Mouse (Mus musculus) macrophage (primary cell): ENCODE results near the gene Umad1. TPM values are rescaled to one million over a fixed set of nuclear protein-coding genes. Genes with fewer than 3 reads are reported as not detected.

Experiments
- H3K27ac ChIP-seq: fragments of 350-480 bp; formaldehyde crosslinking; 2 replicates; pipeline ENCODE4 v1.9.0; 2021
- H3K36me3 ChIP-seq: fragments of 350-480 bp; formaldehyde crosslinking; 2 replicates; pipeline ENCODE4 v1.9.0; 2021; ENCODE audit errors: inconsistent target
- H3K4me3 ChIP-seq: fragments of 350-480 bp; formaldehyde crosslinking; 2 replicates; pipeline ENCODE4 v1.9.0; 2021; ENCODE audit errors: inconsistent target
- H3K79me2 ChIP-seq: fragments of 350-480 bp; formaldehyde crosslinking; 2 replicates; pipeline ENCODE4 v1.9.0; 2021; ENCODE audit errors: inconsistent target
- WGBS: methylation state at CpG from one replicate; pipeline ENCODE4 v1.1.7; 2026; ENCODE audit warnings: inconsistent platforms; ENCODE audit not compliant: missing documents; 5-methylcytosine and 5-hydroxymethylcytosine counted together
- polyA plus RNA-seq: library from polyadenylated mRNA; stranded (reverse); fragments of 250-400 nt; gene quantifications from 3 replicates; pipeline ENCODE4 v1.2.4, GENCODE M21; 2018; ENCODE audit warnings: inconsistent platforms

Gene Umad1
- polyA plus RNA-seq, 1 experiment from 2014 or later = 11.1 TPM

DNA sequence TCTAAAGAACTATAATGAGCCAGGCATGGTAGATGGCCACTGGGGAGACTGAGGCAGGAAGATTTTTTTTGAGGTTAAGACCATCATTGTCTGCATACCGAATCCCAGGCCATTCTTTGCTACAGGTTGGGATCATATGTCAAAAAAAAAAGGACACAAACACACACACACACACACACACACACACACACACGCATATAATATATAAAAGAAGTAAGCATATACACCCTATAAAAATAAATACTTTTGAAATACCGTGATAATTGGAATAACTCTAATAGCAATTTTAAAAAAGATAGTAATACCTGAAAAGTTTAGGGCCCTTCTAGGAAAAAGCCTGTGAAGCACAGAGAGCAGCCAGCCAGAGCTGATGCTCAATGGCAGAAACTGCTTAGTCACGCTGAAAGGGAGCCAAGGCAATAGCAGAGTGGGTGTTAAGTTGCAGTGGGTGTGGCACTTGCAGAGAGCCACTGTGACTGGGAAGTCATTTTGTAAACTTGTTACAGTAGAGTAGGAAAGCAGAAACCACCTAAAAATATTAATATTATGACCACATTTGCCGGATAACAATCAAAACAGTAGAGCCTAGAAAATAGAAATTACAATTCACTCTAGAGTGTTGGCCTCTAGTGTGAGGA is 86.2 kb downstream of the Umad1 start:
- Histone ChIP-seq H3K4me3 (no peak overlapping the region), H3K36me3 (no peaks in the 10 kb centered on the region), H3K79me2 (no peaks in the 10 kb centered on the region), H3K27ac (no peak overlapping the region)
- WGBS = 56% methylated on average over 3 of the region's 5 CpGs

DNA sequence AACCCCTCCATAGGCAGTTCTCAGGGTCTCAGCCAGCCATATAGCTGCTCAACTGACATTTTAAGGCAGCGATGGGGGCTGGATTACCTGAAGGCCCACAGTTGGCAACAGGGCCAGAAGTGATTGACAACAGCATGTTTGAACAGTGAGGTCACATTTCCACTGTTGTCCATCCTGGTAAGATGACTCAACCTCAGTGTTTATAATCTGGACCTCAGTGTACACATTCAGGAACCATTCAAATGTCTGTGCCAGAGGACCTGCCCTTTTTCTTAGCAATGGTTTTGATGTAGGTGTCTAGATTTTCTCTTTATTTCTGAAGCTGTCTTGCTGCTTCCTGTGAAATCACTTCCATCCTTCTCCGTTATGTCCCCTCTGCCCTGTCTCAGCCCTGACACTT is 88.1 kb downstream of the Umad1 start:
- no peak overlapping the region for H3K27ac ChIP-seq
- H3K4me3 ChIP-seq = no peak overlapping the region
- 100% methylated on average over 2 of the region's 2 CpGs for WGBS
- no peaks in the 10 kb centered on the region for H3K79me2 ChIP-seq
- no peaks in the 10 kb centered on the region for H3K36me3 ChIP-seq

DNA sequence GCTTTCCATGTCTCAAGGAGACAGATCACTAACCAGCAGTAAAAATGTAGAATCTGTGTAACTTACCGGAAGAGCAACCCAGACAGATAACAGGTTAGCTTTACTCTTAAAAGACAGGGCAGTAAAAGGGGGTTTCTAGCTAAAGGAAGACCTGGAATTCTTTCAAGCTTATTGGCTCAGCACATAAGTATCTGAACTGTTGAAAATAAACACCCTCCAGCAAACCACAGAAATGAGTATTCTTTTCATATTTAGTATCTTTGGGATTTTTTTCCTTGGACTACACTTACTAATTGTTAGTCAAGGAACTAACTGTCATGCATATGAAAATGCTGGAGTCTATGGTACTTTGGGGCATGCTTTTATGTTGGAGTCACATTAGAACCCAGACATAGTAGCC is 89.3 kb downstream of the Umad1 start:
- no peaks in the 10 kb centered on the region for H3K79me2 ChIP-seq
- no peak overlapping the region for H3K4me3 ChIP-seq
- no peak overlapping the region for H3K27ac ChIP-seq
- H3K36me3 ChIP-seq = no peaks in the 10 kb centered on the region
- 100% methylated on average over 1 of the region's 1 CpGs for WGBS

DNA sequence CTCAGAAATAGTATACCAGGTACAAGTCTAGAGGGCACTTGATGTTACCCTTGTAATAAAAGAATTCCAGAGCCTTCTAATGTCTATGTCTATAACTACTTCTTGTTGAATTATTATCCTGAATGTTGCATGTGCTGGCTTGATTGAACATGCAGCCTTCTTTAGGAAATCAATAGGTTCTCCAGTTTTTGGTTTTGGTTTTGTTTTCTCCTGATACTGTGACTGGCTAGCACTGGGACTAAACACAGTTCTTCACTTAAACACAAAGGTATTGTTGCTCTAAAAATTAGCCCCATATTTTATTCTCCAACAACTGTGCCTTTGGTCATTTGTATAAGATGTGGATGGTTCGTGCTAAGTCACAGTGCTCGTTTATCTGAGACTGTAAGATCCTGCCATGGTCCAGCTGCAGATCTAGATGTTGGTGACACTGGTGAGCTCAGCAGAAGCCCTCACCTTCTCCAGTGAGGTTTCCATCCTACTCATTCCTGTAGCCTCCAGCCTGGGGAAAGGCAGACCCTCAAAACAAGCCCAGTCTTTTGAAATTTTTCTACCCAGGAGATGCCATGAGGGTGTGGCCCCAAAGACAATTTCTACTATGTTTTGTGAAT is 90.1 kb downstream of the Umad1 start:
- no peak overlapping the region for H3K4me3 ChIP-seq
- no peaks in the 10 kb centered on the region for H3K79me2 ChIP-seq
- H3K27ac ChIP-seq = no peak overlapping the region
- whole genome bisulfite sequencing = 64% methylated on average over 2 of the region's 2 CpGs
- H3K36me3 ChIP-seq = no peaks in the 10 kb centered on the region

DNA sequence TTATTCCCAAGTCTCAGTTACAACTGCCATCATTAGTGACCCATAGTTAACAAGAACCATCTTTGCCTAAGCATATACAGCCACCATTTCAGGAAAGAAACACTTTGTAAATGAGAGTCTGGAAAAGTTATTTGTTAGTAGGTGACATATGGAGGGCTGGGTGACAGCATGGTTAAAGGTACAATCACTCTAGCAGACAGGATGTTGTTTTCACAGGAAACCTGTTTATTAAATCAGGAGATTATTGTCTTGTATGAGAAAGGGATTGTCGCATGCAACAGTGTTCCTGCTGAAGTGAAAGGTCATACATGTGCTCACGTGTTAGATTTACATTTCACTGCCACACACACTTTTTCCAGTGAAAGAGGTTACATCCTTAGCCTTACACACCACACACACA is 92.4 kb downstream of the Umad1 start:
- WGBS = 90% methylated on average over 2 of the region's 2 CpGs
- no peak overlapping the region for H3K27ac ChIP-seq
- no peaks in the 10 kb centered on the region for H3K79me2 ChIP-seq

DNA sequence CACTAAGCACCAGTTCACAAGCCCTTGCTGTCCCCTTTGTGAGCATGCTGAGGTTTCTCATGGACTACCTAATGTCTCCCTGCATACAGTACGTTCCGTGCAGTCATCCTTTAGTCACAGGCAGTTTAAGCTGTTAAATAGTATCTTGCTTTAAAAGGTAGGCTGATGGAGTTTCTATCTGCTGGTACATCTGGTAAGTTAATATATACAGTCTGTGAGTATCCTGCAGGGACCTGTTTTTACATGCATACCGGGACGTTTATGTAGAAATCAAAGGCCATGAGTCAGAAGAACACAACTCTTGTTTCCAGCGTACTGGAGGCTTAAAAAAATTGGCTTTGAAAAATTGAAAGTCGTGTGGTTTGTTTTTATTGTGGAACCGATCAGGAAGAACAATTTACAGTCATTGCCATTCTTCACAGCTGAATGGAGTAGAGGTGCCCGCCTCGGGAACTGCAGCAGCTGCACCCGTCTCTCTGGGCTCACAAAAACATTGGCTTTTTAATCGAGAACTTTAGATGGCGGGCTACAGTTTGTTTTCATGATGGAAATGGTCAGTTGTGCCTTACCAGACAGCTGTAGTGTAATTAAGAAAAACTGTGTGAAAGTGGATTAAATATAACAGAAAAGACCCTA is 93.6 kb downstream of the Umad1 start:
- Histone ChIP-seq H3K4me3 (no peak overlapping the region), H3K36me3 (no peaks in the 10 kb centered on the region), H3K79me2 (no peaks in the 10 kb centered on the region), H3K27ac (no peak overlapping the region)
- 93% methylated on average over 12 of the region's 12 CpGs for WGBS

More for the DNA sequence above, 92.4 kb downstream of the Umad1 start:
- Histone ChIP-seq H3K4me3 (no peak overlapping the region), H3K36me3 (no peaks in the 10 kb centered on the region)

DNA sequence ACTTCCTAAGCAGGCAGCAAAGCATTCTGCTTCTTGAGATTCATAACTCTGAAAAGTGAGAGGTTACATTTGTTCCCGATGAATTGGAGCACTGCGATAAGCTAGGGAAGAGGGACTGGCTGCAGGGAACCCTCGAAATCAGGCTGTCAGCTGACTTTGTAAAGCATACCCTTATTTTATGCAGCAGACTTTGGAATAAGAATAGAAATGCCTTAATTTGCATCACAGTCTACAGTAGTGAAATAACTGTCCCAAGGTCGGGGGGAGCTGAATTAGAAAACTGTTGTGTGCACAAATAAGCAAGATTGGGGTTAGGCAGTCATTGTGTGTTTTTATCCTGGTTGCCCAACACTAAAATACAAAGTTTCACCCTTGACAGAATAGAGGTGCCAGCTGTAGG is 94.4 kb downstream of the Umad1 start:
- Histone ChIP-seq H3K36me3 (no peaks in the 10 kb centered on the region), H3K27ac (no peak overlapping the region), H3K4me3 (no peak overlapping the region), H3K79me2 (no peaks in the 10 kb centered on the region)
- 94% methylated on average over 4 of the region's 4 CpGs for WGBS

DNA sequence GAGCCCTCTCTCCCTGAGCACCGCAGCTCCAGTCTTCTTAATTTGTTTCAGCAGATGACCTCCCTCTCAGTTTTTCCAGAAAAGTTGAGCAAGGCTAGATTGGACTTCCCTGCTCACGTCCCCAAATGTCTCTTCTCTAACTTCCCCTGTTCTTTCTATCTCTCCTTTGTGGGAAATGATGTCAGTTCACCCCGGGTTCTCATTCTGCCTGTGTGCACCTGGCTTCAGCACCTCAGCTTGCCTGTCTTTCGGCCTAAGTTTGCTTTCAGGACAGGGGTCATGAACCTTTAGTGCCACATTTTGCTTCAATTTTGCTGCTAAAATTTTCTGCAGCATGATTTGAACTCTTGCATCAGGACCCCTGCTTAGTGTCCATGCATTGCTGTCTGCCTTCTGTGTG is 95.8 kb downstream of the Umad1 start:
- H3K27ac ChIP-seq = no peak overlapping the region
- WGBS = 84% methylated on average over 4 of the region's 4 CpGs
- H3K79me2 ChIP-seq = no peaks in the 10 kb centered on the region
- no peaks in the 10 kb centered on the region for H3K36me3 ChIP-seq
- H3K4me3 ChIP-seq = no peak overlapping the region

DNA sequence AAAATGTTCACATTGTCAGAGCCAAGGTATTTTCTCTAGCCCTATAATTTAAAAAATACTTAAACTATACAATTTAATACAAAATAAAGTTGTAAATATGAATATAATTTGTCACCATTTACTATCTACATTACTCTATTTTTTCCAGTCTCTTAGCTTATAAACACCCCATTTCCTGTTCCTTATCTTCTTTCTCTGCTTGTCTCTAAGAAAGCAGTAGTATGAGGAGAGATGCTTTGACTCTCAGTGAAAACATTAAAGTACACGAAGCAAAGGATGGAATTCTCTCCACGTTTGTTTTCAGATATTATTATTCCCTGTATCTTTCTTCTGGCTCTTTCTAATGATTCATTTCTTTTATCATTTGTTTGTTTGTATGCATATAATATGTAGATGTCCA is 99.1 kb downstream of the Umad1 start:
- 64% methylated on average over 2 of the region's 2 CpGs for WGBS
- Histone ChIP-seq H3K27ac (no peak overlapping the region), H3K79me2 (no peaks in the 10 kb centered on the region), H3K36me3 (no peaks in the 10 kb centered on the region), H3K4me3 (no peak overlapping the region)

DNA sequence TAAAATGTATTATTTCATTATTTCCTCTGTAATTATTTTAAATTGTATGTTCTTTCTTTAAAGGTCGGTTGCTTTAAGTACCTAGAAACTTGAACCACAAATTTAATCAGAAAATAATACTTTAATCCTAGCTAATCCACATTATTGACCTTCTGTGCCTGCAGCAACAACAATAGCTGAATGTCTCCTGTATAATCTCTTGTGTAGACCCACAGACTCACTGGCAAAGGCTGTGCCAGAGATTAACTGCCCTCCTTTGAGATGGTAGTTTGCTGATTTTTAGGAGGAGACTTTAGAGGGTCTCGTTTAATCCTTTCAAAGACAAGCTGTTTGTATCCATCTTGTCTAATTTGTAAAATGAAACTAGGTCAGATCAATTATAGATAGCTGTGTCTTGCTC is 99.7 kb downstream of the Umad1 start:
- H3K27ac ChIP-seq = no peak overlapping the region
- H3K36me3 ChIP-seq = no peaks in the 10 kb centered on the region
- WGBS = 100% methylated on average over 2 of the region's 2 CpGs
- H3K4me3 ChIP-seq = no peak overlapping the region
- no peaks in the 10 kb centered on the region for H3K79me2 ChIP-seq

DNA sequence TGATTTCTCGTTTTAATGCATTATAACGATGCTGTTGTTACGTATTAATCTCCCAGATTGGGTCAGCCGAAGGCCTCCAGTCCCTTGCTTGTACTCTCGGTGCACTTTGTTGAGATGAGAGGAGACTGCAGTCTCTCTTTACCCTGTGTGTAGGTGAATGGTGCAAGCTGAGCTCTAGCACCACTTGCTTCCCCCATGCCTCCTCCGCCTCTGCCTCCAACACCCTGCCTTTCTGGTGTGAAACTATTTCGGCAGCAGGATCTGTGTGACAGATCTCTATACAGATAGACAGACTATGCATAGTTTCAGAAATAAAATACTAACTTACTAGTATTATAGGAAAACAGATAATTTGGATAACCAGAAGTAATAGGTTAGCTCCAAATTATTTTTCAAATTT is 101.7 kb downstream of the Umad1 start:
- H3K79me2 ChIP-seq = no peaks in the 10 kb centered on the region
- H3K27ac ChIP-seq = no peak overlapping the region
- 95% methylated on average over 7 of the region's 7 CpGs for WGBS
- no peaks in the 10 kb centered on the region for H3K36me3 ChIP-seq
- no peak overlapping the region for H3K4me3 ChIP-seq

DNA sequence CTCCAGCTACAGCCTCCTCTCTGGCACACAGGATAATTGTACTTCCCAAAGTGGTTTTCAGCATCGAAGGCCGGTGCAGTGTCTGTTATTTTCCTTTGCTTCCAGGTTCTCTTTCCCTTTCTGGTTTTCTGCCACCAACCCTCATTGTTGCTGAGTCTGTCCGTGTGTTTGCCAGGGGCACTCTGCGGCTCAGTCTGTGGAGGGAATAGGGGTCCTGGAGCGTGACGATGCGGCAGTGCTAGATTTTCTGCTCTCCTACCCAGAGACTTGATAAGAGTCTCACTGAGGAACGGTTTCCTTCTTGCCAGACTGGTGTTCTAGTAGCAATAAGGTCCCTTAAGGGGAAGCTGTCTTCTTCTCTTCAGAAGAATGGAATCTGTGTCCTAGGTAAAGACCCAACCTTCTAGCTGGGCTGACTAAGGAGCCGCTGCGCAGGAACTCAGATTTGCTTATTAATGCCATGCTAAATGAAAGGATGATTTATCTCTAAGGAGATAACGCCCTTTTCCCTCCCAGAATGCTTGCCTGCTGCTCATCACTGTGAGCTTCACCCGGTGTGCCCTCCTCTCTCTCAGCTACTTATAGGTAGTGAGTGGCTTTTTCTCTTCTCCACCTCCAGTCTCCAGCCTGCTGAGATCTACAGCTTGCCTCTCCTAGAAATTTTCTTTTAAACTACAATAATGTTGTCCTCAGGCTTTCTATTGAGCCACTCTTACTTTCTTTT is 105.1 kb downstream of the Umad1 start:
- Histone ChIP-seq H3K27ac (no peak overlapping the region), H3K4me3 (no peak overlapping the region), H3K79me2 (no peaks in the 10 kb centered on the region), H3K36me3 (no peaks in the 10 kb centered on the region)
- WGBS = 95% methylated on average over 12 of the region's 12 CpGs

DNA sequence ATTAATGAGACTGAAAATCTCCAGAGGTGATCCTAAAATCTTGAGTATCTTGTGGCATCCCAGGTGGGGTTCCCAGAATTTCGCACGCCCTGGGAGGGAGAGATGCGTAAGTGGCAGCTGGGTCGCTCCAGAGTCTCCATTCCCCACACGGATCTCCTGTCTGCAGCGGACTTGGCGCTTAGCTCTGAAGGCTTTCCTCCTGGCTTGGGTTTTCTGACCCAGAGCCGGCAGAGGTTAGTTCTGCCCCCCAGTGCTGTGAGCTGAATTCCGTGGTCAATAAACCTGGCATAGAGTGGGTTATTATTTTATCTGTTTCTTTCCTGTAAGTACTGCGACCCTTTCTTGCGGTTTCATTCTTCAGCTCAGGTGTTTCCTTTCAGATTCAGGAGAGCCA is 105.7 kb downstream of the Umad1 start:
- WGBS = 91% methylated on average over 10 of the region's 11 CpGs
- Histone ChIP-seq H3K79me2 (no peaks in the 10 kb centered on the region), H3K4me3 (no peak overlapping the region), H3K27ac (no peak overlapping the region), H3K36me3 (no peaks in the 10 kb centered on the region)

DNA sequence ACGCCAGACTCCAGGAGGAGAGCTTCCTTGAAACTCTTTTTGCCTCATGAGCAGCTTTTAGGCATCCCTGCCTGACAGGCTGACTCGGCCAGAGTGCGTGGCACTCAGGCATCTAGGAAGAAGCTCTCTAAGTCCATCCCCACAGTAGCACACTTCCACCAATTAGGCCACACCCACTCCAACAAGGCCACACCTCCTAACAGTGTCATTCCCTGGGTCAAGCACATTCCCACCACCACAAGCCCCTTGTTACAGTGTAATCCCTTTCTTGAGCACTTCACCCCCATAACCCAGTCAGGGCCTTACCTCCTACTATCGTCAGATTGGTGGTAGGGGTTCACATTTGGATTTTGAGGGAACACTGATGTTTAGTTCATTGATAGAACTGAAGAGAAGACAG is 108.6 kb downstream of the Umad1 start:
- WGBS = 90% methylated on average over 4 of the region's 4 CpGs
- Histone ChIP-seq H3K27ac (no peak overlapping the region), H3K79me2 (no peaks in the 10 kb centered on the region), H3K4me3 (no peak overlapping the region), H3K36me3 (no peaks in the 10 kb centered on the region)
